Mouse (Mus musculus): ENCODE results near the gene Mmgt1. TPM values are rescaled to one million over a fixed set of nuclear protein-coding genes. Genes with fewer than 3 reads are reported as not detected.

Mmgt1 gene
- polyA plus RNA-seq (2012; fragmentation: generic; extraction: Trizol) = 6.6 TPM

- peak within 1 kb of the TSS; percentile 65 for H3K4me3 ChIP-seq
- H3K4me2 ChIP-seq (ENCODE audit: low read depth) = peak within 1 kb of the TSS; percentile 92
- H3ac ChIP-seq (ENCODE audit: control insufficient read depth, insufficient read length) = peak within 1 kb of the TSS; percentile 8
- no peaks in the 10 kb centered on the region for H3K27me3 ChIP-seq (ENCODE audit: control insufficient read depth, insufficient read depth, insufficient read length)
- H3K36me3 ChIP-seq (ENCODE audit: control insufficient read depth, insufficient read depth) = no peaks in the 10 kb centered on the region
- peaks cover 37% of the 10 kb centered on the region for H3K79me2 ChIP-seq (ENCODE audit: control insufficient read depth, insufficient read depth)
- TF ChIP-seq REST (IDR thresholded peaks at IDR 0.05; ENCODE audit: insufficient read depth, insufficient read length) (no peak), E2F4 (IDR thresholded peaks at IDR 0.05; ENCODE audit: insufficient read depth) (no peak), TCF12 (IDR thresholded peaks at IDR 0.05; ENCODE audit: insufficient read depth, poor library complexity, severe bottlenecking) (no peak), MYOG (IDR thresholded peaks at IDR 0.05; ENCODE audit: control insufficient read depth in 1 of 3, insufficient read depth in 1 of 3, insufficient read length in 2 of 3, low read depth in 2 of 3) (no peak), POLR2AphosphoS2 (IDR thresholded peaks at IDR 0.05; ENCODE audit: insufficient read length, low read depth) (peak; percentile 69), MYOD1 (IDR thresholded peaks at IDR 0.05; ENCODE audit: control insufficient read depth in 1 of 3, insufficient read length in 2 of 3, low read depth in 2 of 3) (no peak), CEBPB (IDR thresholded peaks at IDR 0.05; ENCODE audit: insufficient read depth, poor library complexity, severe bottlenecking) (no peak), POLR2A (IDR thresholded peaks at IDR 0.05; ENCODE audit: insufficient read length, low read depth) (peak; percentile 58)
Measured at GRCm38 (mm10) chrX:56597887-56598640, at the start of gene Mmgt1. TSS of gene Mmgt1 (minus strand) at chrX:56598069.

GRCm38 (mm10) chrX:56640066-56640465 is 42.2 kb upstream of the Mmgt1 start:
- H3ac ChIP-seq (ENCODE audit: control insufficient read depth, insufficient read length) = no peak overlapping the region

GRCm38 (mm10) chrX:56636185-56636584 is 38.3 kb upstream of the Mmgt1 start:
- Histone ChIP-seq H3K4me2 (ENCODE audit: low read depth) (no peak overlapping the region), H3K27me3 (ENCODE audit: control insufficient read depth, insufficient read depth, insufficient read length) (no peaks in the 10 kb centered on the region), H3ac (ENCODE audit: control insufficient read depth, insufficient read length) (no peak overlapping the region), H3K36me3 (ENCODE audit: control insufficient read depth, insufficient read depth) (no peaks in the 10 kb centered on the region), H3K4me3 (no peak overlapping the region), H3K79me2 (ENCODE audit: control insufficient read depth, insufficient read depth) (no peaks in the 10 kb centered on the region)
- TF ChIP-seq TCF12 (IDR thresholded peaks at IDR 0.05; ENCODE audit: insufficient read depth, poor library complexity, severe bottlenecking) (no peak), CEBPB (IDR thresholded peaks at IDR 0.05; ENCODE audit: insufficient read depth, poor library complexity, severe bottlenecking) (no peak), USF1 (IDR thresholded peaks at IDR 0.05; ENCODE audit: low read depth) (no peak), MAX (IDR thresholded peaks at IDR 0.05; ENCODE audit: low read depth) (no peak), E2F4 (IDR thresholded peaks at IDR 0.05; ENCODE audit: insufficient read depth) (no peak), SRF (IDR thresholded peaks at IDR 0.05; ENCODE audit: control insufficient read depth, insufficient read length, low read depth) (no peak), POLR2A (IDR thresholded peaks at IDR 0.05; ENCODE audit: insufficient read length, low read depth) (no peak), TCF3 (IDR thresholded peaks at IDR 0.05; ENCODE audit: insufficient read length, low read depth) (no peak), REST (IDR thresholded peaks at IDR 0.05; ENCODE audit: insufficient read depth, insufficient read length) (no peak), MYOG (IDR thresholded peaks at IDR 0.05; ENCODE audit: control insufficient read depth in 1 of 3, insufficient read depth in 1 of 3, insufficient read length in 2 of 3, low read depth in 2 of 3) (no peak), MYOD1 (IDR thresholded peaks at IDR 0.05; ENCODE audit: control insufficient read depth in 1 of 3, insufficient read length in 2 of 3, low read depth in 2 of 3) (no peak), POLR2AphosphoS2 (IDR thresholded peaks at IDR 0.05; ENCODE audit: insufficient read length, low read depth) (no peak)

More at GRCm38 (mm10) chrX:56640066-56640465, 42.2 kb upstream of the Mmgt1 start:
- TF ChIP-seq MYOG (IDR thresholded peaks at IDR 0.05; ENCODE audit: control insufficient read depth in 1 of 3, insufficient read depth in 1 of 3, insufficient read length in 2 of 3, low read depth in 2 of 3) = no peak
- TF ChIP-seq TCF12 (IDR thresholded peaks at IDR 0.05; ENCODE audit: insufficient read depth, poor library complexity, severe bottlenecking) = no peak
- TF ChIP-seq POLR2AphosphoS2 (IDR thresholded peaks at IDR 0.05; ENCODE audit: insufficient read length, low read depth) = no peak
- TF ChIP-seq TCF3 (IDR thresholded peaks at IDR 0.05; ENCODE audit: insufficient read length, low read depth) = no peak
- no peak for TF ChIP-seq POLR2A (IDR thresholded peaks at IDR 0.05; ENCODE audit: insufficient read length, low read depth)
- TF ChIP-seq MAX (IDR thresholded peaks at IDR 0.05; ENCODE audit: low read depth) = no peak
- no peak for TF ChIP-seq USF1 (IDR thresholded peaks at IDR 0.05; ENCODE audit: low read depth)
- no peak for TF ChIP-seq SRF (IDR thresholded peaks at IDR 0.05; ENCODE audit: control insufficient read depth, insufficient read length, low read depth)
- no peak for TF ChIP-seq REST (IDR thresholded peaks at IDR 0.05; ENCODE audit: insufficient read depth, insufficient read length)
- TF ChIP-seq MYOD1 (IDR thresholded peaks at IDR 0.05; ENCODE audit: control insufficient read depth in 1 of 3, insufficient read length in 2 of 3, low read depth in 2 of 3) = no peak
- no peak for TF ChIP-seq E2F4 (IDR thresholded peaks at IDR 0.05; ENCODE audit: insufficient read depth)
- Histone ChIP-seq H3K4me2 (ENCODE audit: low read depth) (no peak overlapping the region), H3K36me3 (ENCODE audit: control insufficient read depth, insufficient read depth) (no peaks in the 10 kb centered on the region), H3K27me3 (ENCODE audit: control insufficient read depth, insufficient read depth, insufficient read length) (no peaks in the 10 kb centered on the region), H3K79me2 (ENCODE audit: control insufficient read depth, insufficient read depth) (no peaks in the 10 kb centered on the region), H3K4me3 (no peak overlapping the region)

- no peak overlapping the region for H3K4me2 ChIP-seq (ENCODE audit: low read depth)
- H3K27me3 ChIP-seq (ENCODE audit: control insufficient read depth, insufficient read depth, insufficient read length) = no peaks in the 10 kb centered on the region
- no peaks in the 10 kb centered on the region for H3K79me2 ChIP-seq (ENCODE audit: control insufficient read depth, insufficient read depth)
- H3K4me3 ChIP-seq = no peak overlapping the region
- TF ChIP-seq SRF (IDR thresholded peaks at IDR 0.05; ENCODE audit: control insufficient read depth, insufficient read length, low read depth) (no peak), E2F4 (IDR thresholded peaks at IDR 0.05; ENCODE audit: insufficient read depth) (no peak), USF1 (IDR thresholded peaks at IDR 0.05; ENCODE audit: low read depth) (no peak), REST (IDR thresholded peaks at IDR 0.05; ENCODE audit: insufficient read depth, insufficient read length) (no peak), CEBPB (IDR thresholded peaks at IDR 0.05; ENCODE audit: insufficient read depth, poor library complexity, severe bottlenecking) (no peak), POLR2AphosphoS2 (IDR thresholded peaks at IDR 0.05; ENCODE audit: insufficient read length, low read depth) (no peak), POLR2A (IDR thresholded peaks at IDR 0.05; ENCODE audit: insufficient read length, low read depth) (no peak), MYOG (IDR thresholded peaks at IDR 0.05; ENCODE audit: control insufficient read depth in 1 of 3, insufficient read depth in 1 of 3, insufficient read length in 2 of 3, low read depth in 2 of 3) (no peak), TCF3 (IDR thresholded peaks at IDR 0.05; ENCODE audit: insufficient read length, low read depth) (no peak), MAX (IDR thresholded peaks at IDR 0.05; ENCODE audit: low read depth) (no peak), MYOD1 (IDR thresholded peaks at IDR 0.05; ENCODE audit: control insufficient read depth in 1 of 3, insufficient read length in 2 of 3, low read depth in 2 of 3) (no peak), TCF12 (IDR thresholded peaks at IDR 0.05; ENCODE audit: insufficient read depth, poor library complexity, severe bottlenecking) (no peak)
- H3ac ChIP-seq (ENCODE audit: control insufficient read depth, insufficient read length) = no peak overlapping the region
- H3K36me3 ChIP-seq (ENCODE audit: control insufficient read depth, insufficient read depth) = no peaks in the 10 kb centered on the region
Measured at GRCm38 (mm10) chrX:56615236-56615635, 17.4 kb upstream of the Mmgt1 start.

Measured in myocyte (in vitro differentiated cells).